Mouse (Mus musculus) heart, postnatal 0 days (tissue): ENCODE measurements around the gene Bmx. TPM values are rescaled to one million over a fixed set of nuclear protein-coding genes. Genes with fewer than 3 reads are reported as not detected.

ENCODE experiments used
- ATAC-seq: fragments of 200-750 bp; cut with Nextera tagmentation; 2 replicates; pipeline ENCODE4 v1.8.0; 2017; ENCODE audit warnings: low read depth, moderate number of reproducible peaks, moderate library complexity; ENCODE audit not compliant: insufficient read depth
- DNase-seq: peaks from one replicate; pipeline ENCODE4 v3.0.0-alpha.2; 2016; ENCODE audit warnings: low spot score
- H3K27ac ChIP-seq: fragments of 300-500 bp; sonication (generic); 2 replicates; pipeline ENCODE4 v1.5.1; 2014; ENCODE audit warnings: low read depth, mild to moderate bottlenecking
- H3K27me3 ChIP-seq: fragments of 300-500 bp; sonication (generic); 2 replicates; pipeline ENCODE4 v1.6.1; 2014; ENCODE audit warnings: low read length, mixed read lengths; ENCODE audit not compliant: control insufficient read depth, insufficient read depth
- H3K36me3 ChIP-seq: fragments of 300-500 bp; sonication (generic); replicated peaks from 2 replicates; pipeline ENCODE4 v1.6.1; 2014; ENCODE audit warnings: low read length, mixed read lengths; ENCODE audit not compliant: control insufficient read depth, insufficient read depth
- H3K4me1 ChIP-seq: fragments of 300-500 bp; sonication (generic); 2 replicates; pipeline ENCODE4 v1.6.1; 2014; ENCODE audit warnings: antibody characterized with exemption; ENCODE audit not compliant: control insufficient read depth, insufficient read depth
- H3K4me2 ChIP-seq: fragments of 300-500 bp; sonication (generic); 2 replicates; pipeline ENCODE4 v1.6.1; 2014; ENCODE audit warnings: low read depth, mild to moderate bottlenecking, low read length, moderate library complexity
- H3K4me3 ChIP-seq: fragments of 300-500 bp; sonication (generic); 2 replicates; pipeline ENCODE4 v1.5.1; 2014; ENCODE audit warnings: low read depth, low read length
- H3K9ac ChIP-seq: fragments of 300-500 bp; sonication (generic); replicated peaks from 2 replicates; pipeline ENCODE4 v1.6.1; 2014; ENCODE audit warnings: low read depth, low read length, mixed read lengths
- H3K9me3 ChIP-seq: fragments of 300-500 bp; sonication (generic); replicated peaks from 2 replicates; pipeline ENCODE4 v1.6.1; 2016; ENCODE audit warnings: low read length; ENCODE audit not compliant: control insufficient read depth
- CTCF ChIP-seq: IDR thresholded peaks from 2 replicates; pipeline ENCODE4 v1.5.1; 2016; ENCODE audit warnings: antibody characterized with exemption, control low read depth, low read depth
- EP300 ChIP-seq: IDR thresholded peaks from 2 replicates; pipeline ENCODE4 v1.6.1; 2016; ENCODE audit warnings: antibody characterized with exemption, low read depth
- WGBS: fragments of 180-500 bp; shearing (Covaris S2); extraction: QIAGEN DNeasy Blood & Tissue Kit; methylation state at CpG from one replicate; pipeline ENCODE4 v1.1.7; 2014; 5-methylcytosine and 5-hydroxymethylcytosine counted together
- polyA plus RNA-seq: library from polyadenylated mRNA; unstranded; fragments of >200 nt; fragmentation: Nextera tagmentation; extraction: Ambion mirVana; gene quantifications from 2 replicates; pipeline ENCODE4 v1.2.1, GENCODE M21; 2015
- total RNA-seq: library from RNA; depleted of rRNA; stranded (reverse); fragments of >200 nt; gene quantifications from 2 replicates; pipeline ENCODE4 v1.2.3, GENCODE M21; 2014; ENCODE audit warnings: low replicate concordance

Gene Bmx
- total and polyA plus RNA-seq, 2 experiments from 2014 or later, result 1.8 to 3.7 TPM

- Histone ChIP-seq H3K36me3 (no peaks in the 10 kb centered on the region), H3K4me2 (no peak overlapping the region), H3K4me1 (no peaks in the 10 kb centered on the region), H3K9ac (no peak overlapping the region), H3K9me3 (no peaks in the 10 kb centered on the region), H3K27me3 (no peaks in the 10 kb centered on the region), H3K27ac (no peak overlapping the region), H3K4me3 (no peak overlapping the region)
- no peak for DNase-seq
- TF ChIP-seq EP300 (no peak), CTCF (no peak)
- no peak for ATAC-seq
- 70% methylated on average over 2 of the region's 2 CpGs for WGBS
Observed at GRCm38 (mm10) chrX:164178856-164179255, 79.1 kb downstream of the Bmx start.

- no peaks in the 10 kb centered on the region for H3K36me3 ChIP-seq
- WGBS, result 67% methylated on average over 2 of the region's 2 CpGs
- no peak overlapping the region for H3K27ac ChIP-seq
- H3K4me1 ChIP-seq, result no peaks in the 10 kb centered on the region
- no peak overlapping the region for H3K4me2 ChIP-seq
- no peak for DNase-seq
- ATAC-seq, result no peak
- no peaks in the 10 kb centered on the region for H3K9me3 ChIP-seq
- TF ChIP-seq CTCF (no peak), EP300 (no peak)
- H3K9ac ChIP-seq, result no peak overlapping the region
- H3K27me3 ChIP-seq, result no peaks in the 10 kb centered on the region
- H3K4me3 ChIP-seq, result no peak overlapping the region
Observed at GRCm38 (mm10) chrX:164175780-164176179, 82.2 kb downstream of the Bmx start.

GRCm38 (mm10) chrX:164175311-164175710, 82.7 kb downstream of the Bmx start:
- Histone ChIP-seq H3K9ac (no peak overlapping the region), H3K27me3 (no peaks in the 10 kb centered on the region), H3K9me3 (no peaks in the 10 kb centered on the region), H3K4me3 (no peak overlapping the region), H3K4me1 (no peaks in the 10 kb centered on the region), H3K27ac (no peak overlapping the region), H3K36me3 (no peaks in the 10 kb centered on the region), H3K4me2 (no peak overlapping the region)
- TF ChIP-seq CTCF, result no peak
- no peak for TF ChIP-seq EP300
- WGBS, result 78% methylated on average over 1 of the region's 1 CpGs
- DNase-seq, result no peak
- no peak for ATAC-seq

- Histone ChIP-seq H3K4me2 (no peak overlapping the region), H3K27ac (no peak overlapping the region), H3K27me3 (no peaks in the 10 kb centered on the region), H3K9me3 (no peaks in the 10 kb centered on the region), H3K36me3 (no peaks in the 10 kb centered on the region), H3K4me1 (no peaks in the 10 kb centered on the region), H3K9ac (no peak overlapping the region), H3K4me3 (no peak overlapping the region)
- TF ChIP-seq EP300 (no peak), CTCF (no peak)
- ATAC-seq, result no peak
- 83% methylated on average over 4 of the region's 4 CpGs for WGBS
- no peak for DNase-seq
Observed at GRCm38 (mm10) chrX:164173880-164174279, 84.1 kb downstream of the Bmx start.

- no peaks in the 10 kb centered on the region for H3K36me3 ChIP-seq
- no peak overlapping the region for H3K4me3 ChIP-seq
- H3K27me3 ChIP-seq, result no peaks in the 10 kb centered on the region
- no peaks in the 10 kb centered on the region for H3K4me1 ChIP-seq
- H3K4me2 ChIP-seq, result no peak overlapping the region
- no peak overlapping the region for H3K9ac ChIP-seq
- no peaks in the 10 kb centered on the region for H3K9me3 ChIP-seq
- WGBS, result 58% methylated on average over 2 of the region's 2 CpGs
- no peak for DNase-seq
- no peak for ATAC-seq
- TF ChIP-seq EP300, result no peak
- no peak for TF ChIP-seq CTCF
- no peak overlapping the region for H3K27ac ChIP-seq
Observed at GRCm38 (mm10) chrX:164171034-164171433, 87.0 kb downstream of the Bmx start.

GRCm38 (mm10) chrX:164164681-164165080, 93.3 kb downstream of the Bmx start:
- H3K9ac ChIP-seq, result no peak overlapping the region
- H3K4me2 ChIP-seq, result no peak overlapping the region
- H3K4me1 ChIP-seq, result no peaks in the 10 kb centered on the region
- no peak for DNase-seq
- no peak for TF ChIP-seq EP300
- no peak for TF ChIP-seq CTCF
- no peak overlapping the region for H3K4me3 ChIP-seq
- H3K27me3 ChIP-seq, result no peaks in the 10 kb centered on the region
- 53% methylated on average over 1 of the region's 1 CpGs for WGBS
- H3K36me3 ChIP-seq, result no peaks in the 10 kb centered on the region
- no peak for ATAC-seq
- H3K9me3 ChIP-seq, result no peaks in the 10 kb centered on the region
- H3K27ac ChIP-seq, result no peak overlapping the region
